Mouse (Mus musculus): ENCODE results near the gene Slc9a5. TPM values are rescaled to one million over a fixed set of nuclear protein-coding genes. Genes with fewer than 3 reads are reported as not detected.

Gene Slc9a5
- total RNA-seq (2021) (under 1 TPM; 0.36 to 0.37 TPM), polyA plus RNA-seq (2012; rRNA removed) (1.7 and 2.1 TPM in 2 replicates)
- long read RNA-seq: 0 reads

GRCm38 (mm10) chr8:105348450-105349095, at the start of gene Slc9a5:
TSS of gene Slc9a5 (plus strand) at chr8:105348843.
- intact Hi-C loops (cut with DNase I): no loop called here
- H3K4me3 ChIP-seq: peak within 1 kb of the TSS; percentile 98
- peaks cover 4% of the 10 kb centered on the region for H3K4me1 ChIP-seq (ENCODE audit: control insufficient read depth, insufficient read depth, low read length)
- DNase-seq: peak; percentile 61 to 67
- under 1% methylated on average over 34 of the region's 34 CpGs for WGBS
- peak within 1 kb of the TSS; percentile 75 for H3K9ac ChIP-seq (ENCODE audit: low read depth, low read length)
- H3K27me3 ChIP-seq (ENCODE audit: control insufficient read depth, insufficient read depth, low read length): peaks cover 1% of the 10 kb centered on the region; the same call in 1 of the 2 replicates
- H3K79me2 ChIP-seq (replicated peaks; ENCODE audit: control insufficient read depth, insufficient read depth, low read length): no peaks in the 10 kb centered on the region
- no peaks in the 10 kb centered on the region; the same call in 1 of the 2 replicates for H3K36me3 ChIP-seq (ENCODE audit: control insufficient read depth, insufficient read depth, low read length)
- peak within 1 kb of the TSS; percentile 81 for H3K27ac ChIP-seq
- peak; percentile 44 for TF ChIP-seq CTCF (IDR thresholded peaks at IDR 0.05)
- no peak for TF ChIP-seq EP300 (IDR thresholded peaks at IDR 0.05; ENCODE audit: insufficient read depth, low read depth, low read length)
- no peak for TF ChIP-seq POLR2A (IDR thresholded peaks at IDR 0.05; ENCODE audit: insufficient read depth, low read depth, low read length)

- Histone ChIP-seq H3K36me3 (ENCODE audit: control insufficient read depth, insufficient read depth, low read length) (peaks cover 4% of the 10 kb centered on the region), H3K4me3 (no peak overlapping the region)
- intact Hi-C loops (cut with DNase I): loop anchor here (10.0 kb wide), 1 partner anchor 645 kb away; no protein-coding TSS in a partner anchor
Measured at GRCm38 (mm10) chr8:105299962-105300361, 48.7 kb upstream of the Slc9a5 start.

GRCm38 (mm10) chr8:105303396-105303795, 45.2 kb upstream of the Slc9a5 start:
- Histone ChIP-seq H3K4me1 (ENCODE audit: control insufficient read depth, insufficient read depth, low read length) (peaks cover 4% of the 10 kb centered on the region), H3K79me2 (replicated peaks; ENCODE audit: control insufficient read depth, insufficient read depth, low read length) (no peaks in the 10 kb centered on the region), H3K4me3 (no peak overlapping the region), H3K9ac (ENCODE audit: low read depth, low read length) (no peak overlapping the region), H3K27me3 (ENCODE audit: control insufficient read depth, insufficient read depth, low read length) (no peaks in the 10 kb centered on the region), H3K27ac (no peak overlapping the region), H3K36me3 (ENCODE audit: control insufficient read depth, insufficient read depth, low read length) (peaks cover 4% of the 10 kb centered on the region)
- TF ChIP-seq POLR2A (IDR thresholded peaks at IDR 0.05; ENCODE audit: insufficient read depth, low read depth, low read length) (no peak), CTCF (IDR thresholded peaks at IDR 0.05) (no peak)
- intact Hi-C loops (cut with DNase I): no loop called here
- WGBS: 66% methylated on average over 8 of the region's 8 CpGs
- DNase-seq: no peak

More at GRCm38 (mm10) chr8:105299962-105300361, 48.7 kb upstream of the Slc9a5 start:
- Histone ChIP-seq H3K27me3 (ENCODE audit: control insufficient read depth, insufficient read depth, low read length) (no peaks in the 10 kb centered on the region), H3K4me1 (ENCODE audit: control insufficient read depth, insufficient read depth, low read length) (peaks cover 6% of the 10 kb centered on the region), H3K79me2 (replicated peaks; ENCODE audit: control insufficient read depth, insufficient read depth, low read length) (no peaks in the 10 kb centered on the region), H3K27ac (no peak overlapping the region), H3K9ac (ENCODE audit: low read depth, low read length) (no peak overlapping the region)
- WGBS: 91% methylated on average over 8 of the region's 8 CpGs
- DNase-seq: no peak
- TF ChIP-seq EP300 (IDR thresholded peaks at IDR 0.05; ENCODE audit: insufficient read depth, low read depth, low read length) (no peak), POLR2A (IDR thresholded peaks at IDR 0.05; ENCODE audit: insufficient read depth, low read depth, low read length) (no peak), CTCF (IDR thresholded peaks at IDR 0.05) (no peak)

GRCm38 (mm10) chr8:105303874-105304273, 44.8 kb upstream of the Slc9a5 start:
- TF ChIP-seq EP300 (IDR thresholded peaks at IDR 0.05; ENCODE audit: insufficient read depth, low read depth, low read length) (no peak), POLR2A (IDR thresholded peaks at IDR 0.05; ENCODE audit: insufficient read depth, low read depth, low read length) (no peak), CTCF (IDR thresholded peaks at IDR 0.05) (no peak)
- DNase-seq: no peak
- 59% methylated on average over 9 of the region's 9 CpGs for WGBS
- Histone ChIP-seq H3K27ac (no peak overlapping the region), H3K9ac (ENCODE audit: low read depth, low read length) (no peak overlapping the region), H3K4me1 (ENCODE audit: control insufficient read depth, insufficient read depth, low read length) (peaks cover 2% of the 10 kb centered on the region), H3K36me3 (ENCODE audit: control insufficient read depth, insufficient read depth, low read length) (peaks cover 2% of the 10 kb centered on the region), H3K27me3 (ENCODE audit: control insufficient read depth, insufficient read depth, low read length) (no peaks in the 10 kb centered on the region), H3K79me2 (replicated peaks; ENCODE audit: control insufficient read depth, insufficient read depth, low read length) (no peaks in the 10 kb centered on the region), H3K4me3 (no peak overlapping the region)
- intact Hi-C loops (cut with DNase I): no loop called here

- Histone ChIP-seq H3K4me1 (ENCODE audit: control insufficient read depth, insufficient read depth, low read length) (peaks cover 2% of the 10 kb centered on the region), H3K27me3 (ENCODE audit: control insufficient read depth, insufficient read depth, low read length) (no peaks in the 10 kb centered on the region), H3K9ac (ENCODE audit: low read depth, low read length) (no peak overlapping the region), H3K79me2 (replicated peaks; ENCODE audit: control insufficient read depth, insufficient read depth, low read length) (no peaks in the 10 kb centered on the region), H3K27ac (no peak overlapping the region), H3K4me3 (no peak overlapping the region), H3K36me3 (ENCODE audit: control insufficient read depth, insufficient read depth, low read length) (no peaks in the 10 kb centered on the region)
- intact Hi-C loops (cut with DNase I): no loop called here
- TF ChIP-seq POLR2A (IDR thresholded peaks at IDR 0.05; ENCODE audit: insufficient read depth, low read depth, low read length): peak; percentile 45; the same call in 1 of the 2 replicates
- 0 out of 2 replicates have a peak, but pooled peaks have one; percentile 21 for TF ChIP-seq EP300 (IDR thresholded peaks at IDR 0.05; ENCODE audit: insufficient read depth, low read depth, low read length)
- no peak for TF ChIP-seq CTCF (IDR thresholded peaks at IDR 0.05)
- peak in 1 of 2 experiments; percentile 21 for DNase-seq
- WGBS: 41% methylated on average over 9 of the region's 9 CpGs
Measured at GRCm38 (mm10) chr8:105304325-105305210, 44.1 kb upstream of the Slc9a5 start.

All from heart, adult 2 months (tissue).